8 mouse cellular contexts compared by ENCODE assay signal in genomic region chr2:106942451-106942850, GRCm38 (mm10). TPM values are rescaled to one million over a fixed set of nuclear protein-coding genes. Genes with fewer than 3 reads are reported as not detected.
DNase-seq lines count a peak whose midpoint lies in the region; ATAC-seq lines count a peak whose summit lies in the region.
"Had no signal": no experiment of that assay in that cellular context is flagged by ENCODE, and none has a peak within 500 bp of the region (broad histone marks: within the 10 kb centered on the region; RNA-seq: fewer than 3 reads in every experiment).

No protein-coding gene starts in this region.

- no peak for ATAC-seq in granulocyte monocyte progenitor cell, adult 5-6 weeks (replicated peaks; ENCODE audit: poor library complexity, severe bottlenecking)
- ATAC-seq: liver, embryonic 12.5 days had no signal

- DNase-seq in kidney, adult 18-20 months, result peak; percentile 17
- DNase-seq in kidney, adult 11 months, result no peak
- peak; percentile 63 for DNase-seq in right cerebral cortex, postnatal 4 days
- no peak for DNase-seq in right cerebral cortex, postnatal 36 days (ENCODE audit: low spot score in 2 of 2)
- DNase-seq in cerebellum, adult 11-12 months, result peak; percentile 29
- peak; percentile 48 to 58 for DNase-seq in layer of hippocampus, postnatal 36 days

RNA-seq across cellular contexts. Expression of gene Arl14ep, which starts 31.8 kb away (rescaled TPM):
- total RNA-seq in layer of hippocampus, postnatal 36 days (2021), result 10 to 100 TPM; 52.8 to 53.5 TPM
- 21.7 and 35.8 TPM in 2 replicates for total RNA-seq in granulocyte monocyte progenitor cell, adult 5-6 weeks (2014; fragmentation: Nextera tagmentation)
- 31.0 and 35.4 TPM in 2 replicates for total RNA-seq in granulocyte monocyte progenitor cell, adult 5-6 weeks (2017)

Comparison
In these comparisons a context has a peak if more than half of its experiments do, and no peak if none do; other contexts are left out.
1. DNase-seq: peak in kidney, adult 18-20 months (single experiment), right cerebral cortex, postnatal 4 days (single experiment), cerebellum, adult 11-12 months (single experiment) and layer of hippocampus, postnatal 36 days (2 of 2); none in kidney, adult 11 months (single experiment) and right cerebral cortex, postnatal 36 days (0 of 2).